Mouse (Mus musculus) heart, adult 2 months (tissue): Measurements from ENCODE around the gene Cpne7.

Experiments
- CTCF ChIP-seq: fragments of 200-600 bp; IDR thresholded peaks from 2 replicates; pipeline ENCODE4 v1.8.1; 2022; ENCODE audit warnings: antibody characterized with exemption, mild to moderate bottlenecking, moderate library complexity
- EP300 ChIP-seq: fragments of 200-500 bp; IDR thresholded peaks from 2 replicates; pipeline ENCODE4 v1.6.1; 2011; ENCODE audit warnings: low read depth, low read length, control low read depth; ENCODE audit not compliant: insufficient read depth
- POLR2A ChIP-seq: fragments of 200-500 bp; IDR thresholded peaks from 2 replicates; pipeline ENCODE4 v1.6.1; 2011; ENCODE audit warnings: mild to moderate bottlenecking, low read depth, low read length, control low read depth; ENCODE audit not compliant: insufficient read depth

- no peak for TF ChIP-seq CTCF
- TF ChIP-seq POLR2A, result no peak
- TF ChIP-seq EP300, result no peak
These were observed 5.5 kb downstream of the Cpne7 start for GRCm38 (mm10) chr8:123122670-123123069.
